Comparison of ENCODE assay signal across 8 mouse cellular contexts in the genomic region with DNA sequence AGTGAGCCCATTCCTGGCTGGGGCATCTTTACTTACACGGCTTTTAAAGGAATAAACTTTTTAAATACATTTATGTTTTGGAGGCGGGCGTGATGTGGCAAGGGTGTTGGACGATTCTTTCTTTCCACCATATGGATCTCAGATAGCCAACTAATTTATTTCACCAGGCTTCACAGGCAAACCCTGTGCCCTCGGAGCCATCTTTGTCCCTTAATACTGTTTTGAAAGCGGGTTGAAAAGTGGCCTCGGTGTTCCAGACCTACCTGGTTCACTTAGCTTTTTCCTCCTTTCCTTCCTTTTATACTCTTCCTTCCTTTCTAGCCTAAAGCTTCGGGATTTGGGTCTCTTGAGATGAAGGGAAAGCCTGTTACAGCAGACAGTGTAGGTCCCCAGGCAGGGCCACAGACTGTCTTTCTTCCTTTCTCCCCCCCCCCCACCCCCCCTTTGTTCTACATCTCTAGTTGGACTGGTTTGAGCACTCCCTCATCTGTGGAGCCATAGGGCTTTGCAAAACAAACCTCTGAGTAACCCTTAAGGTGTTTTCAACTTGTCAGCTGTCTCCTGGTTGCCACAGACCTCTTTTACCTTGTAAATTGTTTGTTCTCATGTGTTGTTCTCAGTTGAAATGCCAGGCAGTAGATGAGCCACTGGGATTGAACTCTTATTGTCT. TPM values are rescaled to one million over a fixed set of nuclear protein-coding genes. Genes with fewer than 3 reads are reported as not detected.
DNase-seq lines count a peak whose midpoint lies in the region; ATAC-seq and TF ChIP-seq lines count a peak whose summit lies in the region.

No protein-coding gene starts in this region.

- no peaks in the 10 kb centered on the region for H3K9me3 ChIP-seq in hindbrain, embryonic 12.5 days (replicated peaks)
- H3K9me3 ChIP-seq in midbrain, embryonic 10.5 days (replicated peaks), result no peaks in the 10 kb centered on the region

- H3K4me1 ChIP-seq in spleen, adult 2 months (ENCODE audit: control insufficient read depth, insufficient read depth, insufficient read length), result no peaks in the 10 kb centered on the region; the same call in 1 of the 2 replicates
- H3K4me1 ChIP-seq in hindbrain, embryonic 12.5 days, result peaks cover 18% of the 10 kb centered on the region
- H3K4me1 ChIP-seq in midbrain, embryonic 10.5 days, result peaks cover 28% of the 10 kb centered on the region

- 0 out of 2 replicates have a peak, but pooled peaks cover 1% of the 10 kb centered on the region for H3K36me3 ChIP-seq in spleen, adult 2 months (ENCODE audit: control insufficient read depth, insufficient read depth, low read length)
- H3K36me3 ChIP-seq in hindbrain, embryonic 12.5 days, result no peaks in the 10 kb centered on the region
- peaks cover 10% of the 10 kb centered on the region for H3K36me3 ChIP-seq in midbrain, embryonic 10.5 days

- H3K4me3 ChIP-seq in spleen, adult 2 months (ENCODE audit: extremely low read depth, insufficient read depth, insufficient read length), result peak overlapping the region; percentile 70
- peak overlapping the region; percentile 92 for H3K4me3 ChIP-seq in hindbrain, embryonic 12.5 days
- peak overlapping the region; percentile 93 for H3K4me3 ChIP-seq in midbrain, embryonic 10.5 days

- H3K27ac ChIP-seq in spleen, adult 2 months (ENCODE audit: insufficient read depth, low read length), result peak overlapping the region; percentile 74
- H3K27ac ChIP-seq in hindbrain, embryonic 12.5 days, result peak overlapping the region; percentile 31; the same call in 1 of the 2 replicates
- peak overlapping the region; percentile 95 for H3K27ac ChIP-seq in midbrain, embryonic 10.5 days (replicated peaks)

- WGBS in spleen, adult 2 months, result 2% methylated on average over 8 of the region's 8 CpGs
- WGBS in hindbrain, embryonic 12.5 days, result 7% methylated on average over 8 of the region's 8 CpGs
- 7% methylated on average over 8 of the region's 8 CpGs for WGBS in midbrain, embryonic 10.5 days

- H3K27me3 ChIP-seq in spleen, adult 2 months (ENCODE audit: control insufficient read depth, insufficient read depth, low read length), result no peaks in the 10 kb centered on the region
- H3K27me3 ChIP-seq in hindbrain, embryonic 12.5 days, result no peaks in the 10 kb centered on the region
- no peaks in the 10 kb centered on the region for H3K27me3 ChIP-seq in midbrain, embryonic 10.5 days (ENCODE audit: low read depth, poor library complexity, severe bottlenecking)

- peak overlapping the region; percentile 94 for H3K4me2 ChIP-seq in hindbrain, embryonic 12.5 days (replicated peaks)

- peak overlapping the region; percentile 76 for H3K9ac ChIP-seq in hindbrain, embryonic 12.5 days

- no peak for TF ChIP-seq POLR2A in spleen, adult 2 months (IDR thresholded peaks at IDR 0.05; ENCODE audit: low read depth, low read length)

- no peak for ATAC-seq in hindbrain, embryonic 12.5 days (ENCODE audit: low FRiP score)

- no peak for DNase-seq in spleen, adult 2 months (ENCODE audit: low read depth in 1 of 2, low spot score in 2 of 2)
- no peak for DNase-seq in spleen, postnatal 36 days (ENCODE audit: low spot score in 2 of 2)
- peak; percentile 5 for DNase-seq in embryo, embryonic 9.5 days (ENCODE audit: extremely low spot score)
- DNase-seq in midbrain, embryonic 10.5 days (ENCODE audit: low spot score), result no peak
- no peak for DNase-seq in adrenal gland, adult 2 months
- no peak for DNase-seq in frontal cortex, postnatal 25 days (ENCODE audit: low spot score in 2 of 2)
- no peak for DNase-seq in cerebellum, adult 18-20 months

- TF ChIP-seq CTCF in spleen, adult 2 months (IDR thresholded peaks at IDR 0.05; ENCODE audit: extremely low read depth, insufficient read depth, insufficient read length, insufficient replicate concordance), result no peak

RNA-seq across cellular contexts. Expression of gene Harbi1, which starts 0.7 kb away (rescaled TPM):
- 1.9 and 2.1 TPM in 2 replicates for polyA plus RNA-seq in spleen, adult 2 months (2012; rRNA removed)
- polyA plus RNA-seq in hindbrain, embryonic 12.5 days (2016; fragmentation: Nextera tagmentation; extraction: Ambion mirVana), result 20.9 and 25.0 TPM in 2 replicates
- polyA plus RNA-seq in midbrain, embryonic 10.5 days (2016; fragmentation: Nextera tagmentation; extraction: Ambion mirVana), result 22.5 and 26.2 TPM in 2 replicates
- 10 to 100 TPM in 1 of 2 experiments, 1 to 10 TPM in 1; 6.8 to 12.0 TPM for total RNA-seq in adrenal gland, adult 2 months (2021)
- 1.8 and 2.0 TPM in 2 replicates for polyA plus RNA-seq in adrenal gland, adult 2 months (2012; rRNA removed)

RNA-seq across cellular contexts. Expression of gene Atg13, which starts 1.0 kb away (rescaled TPM):
- 16.7 and 20.4 TPM in 2 replicates for polyA plus RNA-seq in spleen, adult 2 months (2012; rRNA removed)
- 36.1 and 40.3 TPM in 2 replicates for polyA plus RNA-seq in hindbrain, embryonic 12.5 days (2016; fragmentation: Nextera tagmentation; extraction: Ambion mirVana)
- 22.9 and 25.5 TPM in 2 replicates for polyA plus RNA-seq in midbrain, embryonic 10.5 days (2016; fragmentation: Nextera tagmentation; extraction: Ambion mirVana)
- total RNA-seq in adrenal gland, adult 2 months (2021), result 10 to 100 TPM; 58.5 to 61.7 TPM
- 43.9 and 59.4 TPM in 2 replicates for polyA plus RNA-seq in adrenal gland, adult 2 months (2012; rRNA removed)

RNA-seq across cellular contexts. Expression of gene Ambra1, which starts 18.5 kb away (rescaled TPM):
- 20.0 and 21.8 TPM in 2 replicates for polyA plus RNA-seq in spleen, adult 2 months (2012; rRNA removed)
- polyA plus RNA-seq in hindbrain, embryonic 12.5 days (2016; fragmentation: Nextera tagmentation; extraction: Ambion mirVana), result 24.8 and 25.0 TPM in 2 replicates
- polyA plus RNA-seq in midbrain, embryonic 10.5 days (2016; fragmentation: Nextera tagmentation; extraction: Ambion mirVana), result 21.2 and 23.1 TPM in 2 replicates
- 10 to 100 TPM; 31.0 to 34.1 TPM for total RNA-seq in adrenal gland, adult 2 months (2021)
- 23.8 and 29.8 TPM in 2 replicates for polyA plus RNA-seq in adrenal gland, adult 2 months (2012; rRNA removed)

Comparison
In these comparisons a context has a peak if more than half of its experiments do, and no peak if none do; other contexts are left out.
1. H3K27ac ChIP-seq: peak in every context shown above with its lines; median percentile 95 in midbrain, embryonic 10.5 days; 74 in spleen, adult 2 months; 31 in hindbrain, embryonic 12.5 days.